Mouse (Mus musculus): ENCODE results near the gene Olfr1025-ps1. TPM values are rescaled to one million over a fixed set of nuclear protein-coding genes. Genes with fewer than 3 reads are reported as not detected.

Gene Olfr1025-ps1
- not detected for total RNA-seq (2022)

DNA sequence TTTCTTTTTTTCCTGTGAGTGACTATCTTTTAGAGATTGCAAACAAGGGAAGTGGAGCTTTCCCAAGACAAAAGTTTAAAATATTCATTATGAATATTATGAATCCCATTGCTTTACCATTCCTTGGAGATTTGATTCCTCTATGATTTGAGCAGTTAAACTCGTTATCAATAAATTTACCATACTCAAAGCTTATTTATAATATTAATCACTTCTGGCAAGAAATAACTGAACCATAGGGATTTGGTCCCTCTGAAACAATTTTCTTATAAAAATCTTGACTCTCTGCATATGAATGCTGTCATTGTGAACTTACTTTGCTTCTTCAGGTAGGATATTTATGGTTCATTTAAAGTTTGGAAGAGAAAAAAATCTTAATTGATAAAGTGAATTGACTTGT is at the start of gene Olfr1025-ps1:
Gene Olfr1025-ps1, plus strand, starts transcription at position 301 of the 400 bp plus-strand sequence.
- no peak for DNase-seq (ENCODE audit: low spot score in 2 of 2)

DNA sequence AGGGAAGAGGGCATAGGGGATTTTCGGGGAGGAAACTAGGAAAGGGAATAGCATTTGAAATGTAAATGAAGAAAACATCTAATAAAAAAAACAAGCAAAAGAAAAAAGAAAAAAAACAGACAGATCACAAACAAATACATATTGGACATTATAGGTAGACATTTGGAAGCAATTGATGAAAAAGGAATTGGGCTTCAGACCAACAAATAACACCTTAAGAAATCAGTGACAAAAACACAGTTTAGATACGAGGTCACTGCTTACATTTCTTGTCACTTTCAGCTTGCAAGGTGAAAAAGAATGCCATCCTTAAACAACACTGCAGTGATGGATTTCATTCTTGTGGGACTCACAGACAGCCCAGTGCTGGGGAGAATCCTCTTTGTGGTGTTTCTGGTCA is 46.7 kb upstream of the Olfr1025-ps1 start, which contains the start of gene Olfr1022:
Gene Olfr1022, plus strand, starts transcription at position 301 of the 400 bp plus-strand sequence.
- no peak for DNase-seq (ENCODE audit: low spot score in 2 of 2)

GRCm38 (mm10) chr2:85885340-85885739 is 29.7 kb upstream of the Olfr1025-ps1 start, which contains the start of gene Olfr1023:
TSS of gene Olfr1023 (plus strand) at chr2:85885640.
- DNase-seq (ENCODE audit: low spot score in 2 of 2), result no peak

GRCm38 (mm10) chr2:85904952-85905351 is 10.0 kb upstream of the Olfr1025-ps1 start, which contains the start of gene Olfr1024:
TSS of gene Olfr1024 (minus strand) at chr2:85905052.
- no peak for DNase-seq (ENCODE audit: low spot score in 2 of 2)

DNA sequence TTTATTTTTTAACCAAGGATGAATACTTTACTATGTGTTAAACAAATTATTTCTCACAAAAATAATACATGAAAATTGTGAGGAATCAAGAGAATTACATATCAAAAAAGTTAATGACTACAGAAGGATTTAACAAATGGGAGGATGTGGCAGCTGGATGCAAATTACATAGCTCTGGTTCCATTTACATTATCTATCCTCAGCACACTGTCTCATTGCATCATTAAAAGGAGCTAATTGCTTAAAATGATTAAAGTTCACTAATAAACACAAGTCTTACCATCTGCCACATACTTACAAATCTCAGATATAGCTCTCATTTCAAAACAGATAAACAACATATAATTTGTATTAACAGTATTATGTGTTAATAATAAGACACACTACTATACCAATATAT is 1.8 kb upstream of the Olfr1025-ps1 start:
- no peak for DNase-seq (ENCODE audit: low spot score in 2 of 2)

- no peak for DNase-seq (ENCODE audit: low spot score in 2 of 2)
These were observed 6.3 kb downstream of the Olfr1025-ps1 start, which contains the start of gene Olfr1026 for GRCm38 (mm10) chr2:85921258-85921657. TSS of gene Olfr1026 (plus strand) at chr2:85921558.

DNA sequence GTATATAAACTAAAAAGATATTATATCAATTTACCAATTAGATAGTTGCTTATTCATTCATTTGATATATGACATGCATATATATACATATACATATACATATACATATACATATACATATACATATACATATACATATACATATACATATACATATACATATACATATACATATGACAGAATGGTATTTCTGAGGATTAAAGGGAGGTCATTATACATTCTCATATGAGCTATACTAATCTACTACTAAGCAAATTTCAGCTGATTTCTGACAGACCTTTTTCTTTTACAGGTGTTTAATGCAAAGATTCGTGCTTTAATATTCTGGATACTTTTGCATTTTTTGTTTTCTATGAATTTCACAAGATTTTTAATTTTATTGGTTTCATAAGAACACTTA is 35.1 kb downstream of the Olfr1025-ps1 start, which contains the start of gene Olfr1028:
Gene Olfr1028, plus strand, starts transcription at position 301 of the 400 bp plus-strand sequence.
- DNase-seq (ENCODE audit: low spot score in 2 of 2), result no peak

Other genes with a start within 250 kb of the Olfr1025-ps1 start
- gene Olfr1006, start 236.4 kb upstream of the Olfr1025-ps1 start, total RNA-seq (2022), result not detected
- not detected for gene Olfr1008, start 225.8 kb upstream of the Olfr1025-ps1 start, total RNA-seq (2022)
- gene Olfr1009, start 199.8 kb upstream of the Olfr1025-ps1 start, total RNA-seq (2022), result not detected
- not detected for gene Olfr1012, start 152.4 kb upstream of the Olfr1025-ps1 start, total RNA-seq (2022)
- not detected for gene Olfr1013, start 148.1 kb upstream of the Olfr1025-ps1 start, total RNA-seq (2022)
- not detected for gene Olfr1014, start 142.5 kb upstream of the Olfr1025-ps1 start, total RNA-seq (2022)
- gene Olfr1015, start 133.2 kb upstream of the Olfr1025-ps1 start, total RNA-seq (2022), result not detected
- gene Olfr1016, start 112.6 kb upstream of the Olfr1025-ps1 start, total RNA-seq (2022), result not detected
- not detected for gene Olfr1018, start 96.7 kb upstream of the Olfr1025-ps1 start, total RNA-seq (2022)
- not detected for gene Olfr1019, start 69.7 kb upstream of the Olfr1025-ps1 start, total RNA-seq (2022)
- gene Olfr1020, start 68.2 kb upstream of the Olfr1025-ps1 start, total RNA-seq (2022), result not detected
- not detected for gene Olfr1022, start 46.6 kb upstream of the Olfr1025-ps1 start, total RNA-seq (2022)
- not detected for gene Olfr1023, start 29.6 kb upstream of the Olfr1025-ps1 start, total RNA-seq (2022)
- not detected for gene Olfr1024, start 10.1 kb upstream of the Olfr1025-ps1 start, total RNA-seq (2022)
- gene Olfr1026, start 6.4 kb downstream of the Olfr1025-ps1 start, total RNA-seq (2022), result not detected
- gene Olfr1028, start 35.2 kb downstream of the Olfr1025-ps1 start, total RNA-seq (2022), result not detected
- gene Olfr1029, start 58.7 kb downstream of the Olfr1025-ps1 start, total RNA-seq (2022), result not detected
- not detected for gene Olfr1030, start 64.1 kb downstream of the Olfr1025-ps1 start, total RNA-seq (2022)
- not detected for gene Olfr1031, start 75.1 kb downstream of the Olfr1025-ps1 start, total RNA-seq (2022)
- gene Olfr1032, start 90.3 kb downstream of the Olfr1025-ps1 start, total RNA-seq (2022), result not detected
- gene Olfr1033, start 105.4 kb downstream of the Olfr1025-ps1 start, total RNA-seq (2022), result not detected
- gene Olfr1034, start 130.7 kb downstream of the Olfr1025-ps1 start, total RNA-seq (2022), result not detected
- gene Olfr1036, start 158.8 kb downstream of the Olfr1025-ps1 start, total RNA-seq (2022), result not detected
- not detected for gene Olfr1037, start 172.2 kb downstream of the Olfr1025-ps1 start, total RNA-seq (2022)
- gene Olfr1039, start 220.7 kb downstream of the Olfr1025-ps1 start, total RNA-seq (2022), result under 1 TPM in 1 of 4 experiments, not detected in 3; 0.11 TPM
- not detected for gene Olfr1040, start 231.5 kb downstream of the Olfr1025-ps1 start, total RNA-seq (2022)
- not detected for gene Olfr1042, start 246.6 kb downstream of the Olfr1025-ps1 start, total RNA-seq (2022)

All from layer of hippocampus, adult 8-10 months (tissue).